Mouse (Mus musculus) right cerebral cortex, postnatal 14 days (tissue): ENCODE measurements around the gene Smg9.

Experiments used
- DNase-seq: peaks from one replicate; pipeline ENCODE4 v3.0.0; 2022

Gene Smg9

DNA sequence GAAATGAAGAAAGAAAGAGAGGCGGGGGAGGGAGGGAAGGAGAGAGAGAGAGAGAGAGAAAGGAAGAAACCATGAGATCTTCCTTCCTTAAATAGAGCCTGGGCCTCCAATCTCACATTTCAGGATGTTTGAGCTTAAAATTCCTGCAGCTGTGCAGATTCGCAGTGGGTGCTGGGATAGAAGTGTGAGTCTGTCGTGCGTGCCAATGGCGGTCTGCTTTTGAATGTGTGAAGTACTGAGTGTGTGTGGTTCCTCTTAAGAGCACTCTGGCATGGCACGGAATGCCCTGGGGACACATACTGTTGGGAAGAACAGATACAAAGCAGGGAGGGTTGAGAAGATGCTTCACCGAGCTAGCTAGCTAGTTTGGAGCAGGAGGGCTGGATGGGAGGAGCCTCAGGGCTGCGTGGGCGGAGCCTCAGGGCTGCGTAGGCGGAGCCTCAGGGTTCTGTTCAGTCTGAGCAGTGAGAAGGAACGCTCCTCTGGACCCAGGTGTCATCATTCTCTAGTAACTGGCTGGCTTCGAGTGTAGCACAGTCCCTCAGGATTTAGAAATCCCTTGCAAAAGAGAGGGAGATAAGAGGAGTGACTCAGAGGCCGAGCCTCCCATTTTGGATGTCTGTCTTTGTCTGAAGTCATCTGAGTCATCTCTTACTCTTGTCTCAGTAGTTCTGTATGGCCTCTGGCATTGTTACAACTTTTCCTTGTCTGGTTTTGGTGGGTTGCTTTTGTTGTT, 49.5 kb downstream of the Smg9 start:
- no peak for DNase-seq

DNA sequence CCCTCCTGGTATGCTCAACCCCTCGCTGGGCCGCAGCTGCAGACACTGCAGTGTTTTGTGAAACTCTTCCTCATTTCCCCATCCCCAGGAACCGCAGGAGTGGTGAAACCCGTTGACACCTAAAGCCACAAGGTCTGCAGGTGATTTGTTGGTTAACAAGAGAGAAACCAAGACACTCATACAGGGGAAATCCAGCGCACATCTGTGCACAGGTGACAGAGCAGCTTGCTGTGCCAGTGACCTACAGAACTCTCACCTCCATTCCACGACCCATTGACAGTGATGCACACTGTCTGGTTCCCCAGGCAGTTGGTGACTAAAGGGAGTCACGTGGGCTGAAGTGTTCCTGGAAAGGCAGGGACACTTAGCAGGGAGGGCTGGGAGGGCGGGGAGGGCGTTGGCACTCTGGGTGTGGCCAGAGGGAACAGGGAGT, 51.2 kb downstream of the Smg9 start:
- DNase-seq: no peak

DNA sequence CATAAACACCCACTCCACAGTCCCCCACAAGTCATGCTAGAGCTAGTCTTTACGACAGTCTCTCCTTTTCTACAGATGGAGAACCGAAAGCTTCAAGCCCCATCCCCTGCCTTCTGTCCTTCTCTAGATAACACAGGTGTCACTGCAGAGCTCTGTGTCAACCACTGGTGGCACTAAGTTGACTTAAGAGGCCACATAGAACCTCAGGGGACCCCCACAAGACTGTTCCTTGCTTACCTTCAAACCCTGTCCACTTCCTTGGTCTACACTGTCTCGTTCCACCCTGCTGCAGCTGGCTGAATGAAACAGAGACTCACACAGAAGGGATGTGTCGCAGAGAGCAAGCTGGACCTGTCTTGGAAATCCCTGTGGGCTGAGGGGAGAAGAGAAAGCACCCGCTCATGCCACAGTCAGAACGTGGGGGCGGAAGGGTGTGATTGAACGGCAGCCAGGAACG, 52.5 kb downstream of the Smg9 start, which contains the start of gene Irgc1:
Gene Irgc1, minus strand, starts transcription at position 443 of the 457 bp plus-strand sequence.
- no peak for DNase-seq

DNA sequence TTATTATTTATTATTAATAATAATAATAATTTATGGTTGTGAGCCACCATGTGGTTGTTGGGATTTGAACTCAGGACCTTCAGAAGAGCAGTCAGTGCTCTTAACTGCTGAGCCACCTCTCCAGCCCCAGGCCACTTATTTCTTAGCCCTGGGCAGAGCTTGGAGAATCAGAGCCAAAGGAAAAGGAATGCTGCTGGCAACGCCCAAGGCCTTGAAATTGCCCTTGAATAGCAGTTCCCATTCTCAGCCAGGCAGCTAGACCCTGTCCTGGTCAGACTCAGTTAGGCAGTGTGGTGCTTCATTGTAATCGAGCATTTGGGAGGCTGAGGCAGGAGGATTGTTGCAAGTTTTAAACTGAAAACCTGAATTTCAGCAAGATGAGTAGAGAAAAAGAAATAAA, 54.8 kb downstream of the Smg9 start:
- DNase-seq: no peak

DNA sequence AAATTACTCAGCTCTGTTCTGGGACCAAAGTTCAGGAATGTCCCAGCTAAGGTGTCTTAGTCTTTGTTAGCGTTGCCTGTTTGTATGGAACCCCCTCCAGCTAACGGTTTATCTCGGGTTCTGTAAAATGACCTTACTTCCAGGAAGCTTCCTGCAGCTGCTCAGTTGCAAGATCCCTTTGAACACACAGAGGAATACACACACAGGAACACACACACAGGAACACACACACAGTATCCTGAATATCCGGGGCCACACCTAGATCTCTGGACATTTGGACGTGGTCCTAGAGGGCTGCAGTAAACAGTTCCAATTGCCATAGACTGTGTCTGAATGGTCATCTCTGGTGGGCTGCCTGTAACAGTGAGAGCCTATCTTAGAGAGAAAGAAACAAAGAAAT, 56.3 kb downstream of the Smg9 start:
- no peak for DNase-seq

DNA sequence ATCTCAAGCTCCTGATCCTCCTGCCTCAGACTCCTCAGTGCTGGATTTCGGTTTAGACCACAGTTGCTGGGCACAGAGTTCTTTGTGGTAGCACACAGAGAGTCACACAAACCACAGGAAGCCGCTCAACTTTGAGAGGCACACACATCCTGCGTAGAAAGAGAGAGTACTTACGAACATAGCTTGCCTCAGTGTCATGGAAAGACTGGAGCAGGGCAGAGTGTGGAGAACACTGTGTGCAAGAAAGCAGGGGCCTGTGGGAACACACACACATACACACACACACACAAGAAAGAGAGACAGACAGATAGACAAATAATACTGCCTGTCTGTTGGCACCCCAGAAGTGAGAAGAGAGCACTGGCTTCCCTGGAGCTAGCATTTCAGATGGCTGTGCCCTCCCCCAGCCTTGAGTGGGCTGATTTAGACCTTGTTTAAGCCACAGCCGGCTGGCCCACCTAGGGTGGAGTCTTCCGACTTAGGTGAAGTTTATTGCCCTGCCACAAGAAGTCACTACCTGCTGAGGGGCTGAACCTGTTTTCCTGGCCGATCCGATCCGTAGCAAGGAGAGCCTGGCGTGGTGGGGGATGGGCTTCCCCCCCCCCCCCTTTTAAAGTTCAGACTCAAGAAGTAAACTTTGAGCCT, 58.4 kb downstream of the Smg9 start:
- DNase-seq: no peak

DNA sequence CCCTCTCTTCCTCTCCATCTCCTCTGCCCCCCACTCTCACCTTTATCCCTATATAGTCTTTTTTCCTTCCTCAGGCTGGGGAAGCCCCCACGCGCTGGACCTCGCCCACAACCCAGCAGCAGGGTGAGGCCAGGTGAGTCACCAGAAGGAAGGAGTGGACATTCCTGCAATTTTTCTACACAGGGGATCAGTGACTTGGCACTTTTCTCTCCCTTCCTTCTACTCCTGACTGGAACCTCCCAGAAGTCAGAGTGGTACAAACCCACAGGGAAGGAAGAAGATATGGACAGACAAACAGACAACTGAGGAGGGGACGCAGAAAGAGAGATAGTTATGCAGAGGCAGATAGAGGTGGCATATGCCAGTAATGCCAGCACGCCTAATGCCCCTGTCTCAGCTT, 60.0 kb downstream of the Smg9 start:
- DNase-seq: no peak

DNA sequence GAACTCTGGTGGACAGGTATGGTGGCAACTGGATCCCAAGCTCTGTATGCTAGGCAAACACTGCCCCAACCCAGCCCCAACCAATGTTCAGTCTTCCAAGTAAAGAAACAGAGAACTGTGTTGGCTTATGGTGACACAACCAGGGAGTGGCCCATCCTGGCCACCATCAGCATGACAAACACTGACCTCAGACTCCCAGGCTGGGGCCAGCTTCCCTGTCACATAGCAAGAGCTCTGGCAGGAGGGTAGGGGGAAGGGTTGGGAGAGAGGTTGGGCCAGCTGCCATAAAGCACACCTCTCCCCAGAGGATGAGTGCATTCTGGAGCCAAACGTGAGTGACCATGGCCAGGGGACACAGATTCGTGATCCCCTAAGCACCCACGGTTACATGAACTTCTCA, 60.4 kb downstream of the Smg9 start:
- no peak for DNase-seq

DNA sequence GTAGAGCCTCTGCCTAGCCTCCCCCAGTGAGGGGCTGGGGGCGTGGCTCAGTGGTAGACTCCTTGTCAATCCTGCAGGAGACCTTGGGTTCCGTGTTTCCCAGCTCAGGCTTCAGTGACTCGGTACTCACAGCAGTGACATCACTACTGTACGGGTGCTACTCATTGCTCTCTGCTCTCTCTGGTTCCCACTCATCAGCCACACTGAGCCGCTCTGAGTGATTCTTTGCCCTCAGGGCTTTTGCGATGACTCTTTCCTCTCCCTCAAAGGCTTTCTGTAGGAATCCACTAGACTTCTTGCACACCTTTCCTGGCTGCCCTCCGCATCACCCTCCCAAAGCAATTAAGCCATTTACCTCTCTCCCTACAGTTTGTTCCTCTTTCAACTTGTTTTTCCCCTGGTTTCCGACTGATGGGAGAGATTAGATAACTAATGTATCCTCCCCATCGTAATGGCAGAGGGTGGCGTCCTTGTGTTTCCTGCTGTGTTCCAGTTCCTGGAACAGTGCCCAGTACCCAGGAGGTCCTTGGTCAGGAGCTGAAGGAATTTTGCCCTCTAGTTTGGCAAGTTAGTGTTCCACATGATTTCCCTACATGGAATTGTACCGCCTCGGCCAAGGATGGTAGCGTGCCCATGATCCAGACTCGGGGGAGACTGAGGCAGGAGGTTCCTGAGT, 62.1 kb downstream of the Smg9 start:
- DNase-seq: no peak

DNA sequence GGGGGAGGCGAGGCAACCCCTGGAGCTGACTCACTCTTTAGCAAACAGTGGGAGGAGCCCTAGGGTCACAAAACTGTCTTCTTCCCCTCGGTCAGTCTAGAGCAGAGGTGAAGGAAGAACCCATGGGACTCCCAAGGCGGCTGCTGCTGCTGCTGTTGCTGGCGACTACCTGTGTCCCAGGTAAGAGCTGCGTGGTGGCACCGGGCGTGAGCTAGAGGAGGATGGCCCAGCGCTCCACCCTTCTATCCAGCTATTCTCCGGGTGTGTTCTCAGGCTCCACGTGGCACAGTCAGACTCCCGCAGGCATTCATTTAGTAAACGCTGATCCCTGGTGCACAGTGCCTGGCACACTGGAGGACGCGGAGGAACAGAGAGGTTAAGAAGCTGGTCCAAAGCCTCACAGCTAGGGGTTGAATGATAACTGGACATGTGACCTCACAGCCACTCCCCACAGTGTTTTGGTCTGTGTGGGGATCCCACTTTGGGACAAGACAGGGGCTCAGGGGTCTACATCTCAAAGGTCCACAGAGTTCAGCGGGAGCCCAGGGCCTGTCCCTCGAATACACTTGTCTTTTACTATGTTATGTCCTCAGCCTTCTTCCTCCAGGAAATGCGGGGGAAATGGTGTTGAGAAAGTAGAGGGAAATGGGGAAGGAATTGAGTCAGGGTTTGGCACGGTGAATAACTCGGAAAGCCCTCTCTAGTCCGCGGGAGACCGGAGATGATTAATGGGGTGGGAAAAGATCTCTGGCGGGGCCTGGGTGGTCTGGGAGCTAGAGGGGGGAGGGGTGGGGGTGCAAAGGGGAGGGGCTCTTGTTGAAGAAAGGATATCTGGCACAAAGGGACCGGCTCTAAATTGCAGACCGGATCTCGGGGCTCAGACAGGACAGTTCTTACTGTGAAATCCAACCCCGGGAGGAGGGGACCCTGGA, 63.2 kb downstream of the Smg9 start, which contains the start of gene Plaur:
Gene Plaur, plus strand, starts transcription at position 97 of the 932 bp plus-strand sequence.
- no peak for DNase-seq

DNA sequence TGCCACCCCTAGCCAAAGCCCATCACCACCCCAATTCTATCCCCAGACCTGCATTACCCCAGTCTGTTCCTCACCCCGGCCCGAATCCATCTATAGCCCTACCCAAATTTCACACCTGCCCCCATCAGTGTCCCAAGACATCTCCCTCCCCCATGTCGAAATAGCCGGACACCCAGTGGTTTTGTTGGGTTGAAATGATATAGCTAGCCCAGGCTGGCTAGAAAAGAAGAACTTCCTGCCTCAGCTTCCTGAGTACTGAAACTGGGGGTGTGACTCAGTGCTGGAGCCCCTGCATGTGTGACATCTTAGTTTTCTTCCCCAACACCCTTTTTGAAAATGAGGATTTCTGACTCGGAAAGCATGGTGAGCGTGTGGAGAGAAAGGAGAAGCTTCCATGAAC, 67.4 kb downstream of the Smg9 start:
- DNase-seq: no peak

DNA sequence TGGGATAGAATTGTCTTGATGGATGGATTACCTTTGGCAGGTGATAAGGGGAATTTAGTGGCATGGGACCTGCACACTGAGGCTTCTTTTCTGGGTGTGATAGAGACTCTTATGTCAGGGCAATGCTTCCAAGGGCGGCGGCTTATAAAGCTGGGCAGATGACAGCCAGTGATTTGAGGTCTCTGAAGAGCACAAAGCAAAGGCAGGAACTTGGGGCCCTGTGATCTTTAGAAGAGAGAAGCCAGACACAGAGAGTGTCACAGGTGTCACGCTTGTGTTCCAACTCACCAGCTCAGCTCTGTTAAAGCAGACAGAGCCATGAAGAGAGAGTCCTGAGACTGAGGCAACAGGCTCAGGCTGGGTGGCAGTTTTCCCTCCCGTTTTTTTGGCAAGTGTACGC, 68.5 kb downstream of the Smg9 start:
- no peak for DNase-seq

DNA sequence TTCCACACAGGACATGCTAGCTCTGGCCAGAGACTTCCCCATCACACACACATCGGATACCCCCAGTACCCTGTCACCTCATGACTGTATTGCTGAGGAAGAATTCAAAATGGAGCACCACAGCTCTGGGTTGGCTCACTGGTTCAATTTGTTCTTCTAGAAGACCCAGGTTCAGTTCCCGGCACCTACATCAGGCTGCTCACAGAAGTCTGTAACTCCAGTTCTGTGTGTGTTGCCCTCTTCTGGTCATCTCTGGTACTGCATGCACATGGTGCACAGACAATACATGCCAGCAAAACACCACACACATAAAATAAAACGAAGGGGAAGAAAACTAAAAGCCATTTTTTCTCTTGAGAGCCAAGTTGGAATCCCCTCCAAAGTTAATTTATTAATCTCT, 69.7 kb downstream of the Smg9 start:
- DNase-seq: no peak

DNA sequence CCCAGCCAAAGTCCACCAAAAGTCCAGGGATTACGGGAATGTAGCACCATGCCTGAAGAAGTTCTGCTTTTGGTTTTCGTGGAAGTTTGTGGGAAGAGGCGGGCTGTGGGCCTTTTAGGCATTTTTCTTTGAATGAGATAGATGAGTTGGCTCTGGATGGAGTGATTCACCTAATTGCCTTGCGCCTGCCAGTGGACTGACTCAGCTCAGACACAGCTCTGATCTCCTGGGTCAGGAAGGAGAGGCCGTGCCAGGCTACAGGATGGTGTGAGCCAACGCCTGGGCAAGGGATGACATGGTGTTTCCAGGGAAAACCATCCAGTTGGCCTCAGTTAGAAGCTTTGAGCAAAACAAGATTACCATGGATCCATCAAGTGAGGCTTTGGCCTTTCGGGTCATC, 70.9 kb downstream of the Smg9 start:
- DNase-seq: no peak
